Mouse (Mus musculus) heart, embryonic 14.5 days (tissue): Measurements from ENCODE around the gene Hfe. TPM values are rescaled to one million over a fixed set of nuclear protein-coding genes. Genes with fewer than 3 reads are reported as not detected.

ENCODE experiments used
- ATAC-seq: fragments of 200-750 bp; cut with Nextera tagmentation; 2 replicates; pipeline ENCODE4 v1.8.0; 2017; ENCODE audit warnings: low read depth, moderate TSS enrichment; ENCODE audit not compliant: insufficient number of reproducible peaks, insufficient read depth, low FRiP score
- H3K27ac ChIP-seq, 2 experiments: fragments of 200-500 bp in 1 of 2; fragments of 300-500 bp in 1 of 2; sonication (generic) in 1 of 2; replicated peaks in 1 of 2; 2 replicates each; pipeline ENCODE4 v1.5.1; 2012 to 2014; ENCODE audit warnings: low read depth in 2 of 2, low read length in 2 of 2, control low read depth in 1 of 2, mild to moderate bottlenecking in 1 of 2, mixed read lengths in 1 of 2; ENCODE audit not compliant: control insufficient read depth in 1 of 2, insufficient read depth in 1 of 2
- H3K27me3 ChIP-seq: fragments of 300-500 bp; sonication (generic); 2 replicates; pipeline ENCODE4 v1.6.1; 2014; ENCODE audit warnings: mild to moderate bottlenecking, low read length, control low read depth; ENCODE audit not compliant: control insufficient read depth, insufficient read depth
- H3K36me3 ChIP-seq: fragments of 300-500 bp; sonication (generic); 2 replicates; pipeline ENCODE4 v1.6.1; 2014; ENCODE audit warnings: mild to moderate bottlenecking, control low read depth, low read length, mixed read lengths; ENCODE audit not compliant: control insufficient read depth, insufficient read depth
- H3K4me1 ChIP-seq, 2 experiments: fragments of 200-500 bp in 1 of 2; fragments of 300-500 bp in 1 of 2; sonication (generic) in 1 of 2; 2 replicates each; pipeline ENCODE4 v1.6.1; 2012 to 2014; ENCODE audit warnings: low read length in 2 of 2, control low read depth in 1 of 2, mixed read lengths in 1 of 2; ENCODE audit not compliant: control insufficient read depth in 2 of 2, insufficient read depth in 2 of 2
- H3K4me2 ChIP-seq: fragments of 300-500 bp; sonication (generic); 2 replicates; pipeline ENCODE4 v1.6.1; 2014; ENCODE audit warnings: mild to moderate bottlenecking, low read length
- H3K4me3 ChIP-seq, 2 experiments: fragments of 200-500 bp in 1 of 2; fragments of 300-500 bp in 1 of 2; sonication (generic) in 1 of 2; 2 replicates each; pipeline ENCODE4 v1.5.1; 2012 to 2014; ENCODE audit warnings: low read length in 2 of 2, mild to moderate bottlenecking in 2 of 2, control low read depth in 1 of 2, low read depth in 1 of 2, moderate library complexity in 1 of 2; ENCODE audit not compliant: control insufficient read depth in 1 of 2, insufficient read depth in 1 of 2
- H3K9ac ChIP-seq: fragments of 300-500 bp; sonication (generic); 2 replicates; pipeline ENCODE4 v1.6.1; 2014; ENCODE audit warnings: mild to moderate bottlenecking, low read length
- H3K9me3 ChIP-seq: fragments of 300-500 bp; sonication (generic); 2 replicates; pipeline ENCODE4 v1.6.1; 2016; ENCODE audit warnings: low read length, control low read depth; ENCODE audit not compliant: control insufficient read depth
- WGBS: fragments of 180-500 bp; shearing (Covaris S2); extraction: QIAGEN DNeasy Blood & Tissue Kit; methylation state at CpG from one replicate; pipeline ENCODE4 v1.1.7; 2014; 5-methylcytosine and 5-hydroxymethylcytosine counted together
- polyA plus RNA-seq: library from polyadenylated mRNA; unstranded; fragments of >200 nt; fragmentation: Nextera tagmentation; extraction: Ambion mirVana; gene quantifications from 2 replicates; pipeline ENCODE4 v1.2.1, GENCODE M21; 2014

The Hfe gene
- 13.0 and 15.1 TPM in 2 replicates for polyA plus RNA-seq

DNA sequence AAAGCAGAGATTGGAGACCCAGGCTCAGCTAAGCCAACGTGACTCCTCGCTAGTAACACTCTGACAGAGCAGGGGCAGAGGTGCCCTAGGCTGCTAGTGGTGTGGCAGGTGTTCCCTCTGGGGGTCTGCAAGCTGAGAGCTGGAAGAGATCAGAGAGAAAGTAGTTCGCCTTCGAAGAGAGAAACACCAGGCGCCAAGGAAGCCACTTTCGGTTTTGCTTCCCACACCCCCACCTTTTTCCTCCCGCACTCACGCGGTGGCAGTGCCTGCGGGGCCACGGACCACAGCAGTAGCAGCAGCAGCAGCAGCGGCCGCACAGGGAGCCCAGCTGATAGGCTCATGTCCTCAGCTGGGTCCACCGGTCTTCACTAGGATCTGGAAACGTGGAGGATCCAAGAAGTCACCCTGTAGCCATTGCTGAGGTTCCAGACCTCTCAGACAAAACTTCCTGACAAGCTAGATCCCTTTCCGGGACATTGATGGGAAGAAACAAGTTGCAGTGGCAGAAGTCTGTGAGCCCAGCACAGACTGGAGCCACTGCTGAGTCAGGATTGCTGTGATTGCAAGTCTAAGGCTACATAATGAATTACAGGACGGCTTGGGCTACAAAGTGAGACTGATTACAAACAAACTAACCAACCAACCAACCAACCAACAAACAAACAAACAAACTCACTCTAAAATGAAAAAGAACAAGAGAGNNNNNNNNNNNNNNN lies at the start of gene Hfe:
Gene Hfe, minus strand, starts transcription at position 481 of the 716 bp plus-strand sequence.
- Histone ChIP-seq H3K9me3 (no peaks in the 10 kb centered on the region), H3K4me1 (peaks cover 7 to 15% of the 10 kb centered on the region in 2 experiments), H3K9ac (peak within 1 kb of the TSS; percentile 80), H3K4me2 (peak within 1 kb of the TSS; percentile 79), H3K36me3 (no peaks in the 10 kb centered on the region), H3K27me3 (no peaks in the 10 kb centered on the region), H3K4me3 (peak within 1 kb of the TSS; percentile 53 to 60), H3K27ac (peak within 1 kb of the TSS; percentile 31 to 39)
- WGBS = 3% methylated on average over 17 of the region's 17 CpGs
- 0 out of 2 replicates have a peak, but pooled peaks have one; percentile 35 for ATAC-seq

DNA sequence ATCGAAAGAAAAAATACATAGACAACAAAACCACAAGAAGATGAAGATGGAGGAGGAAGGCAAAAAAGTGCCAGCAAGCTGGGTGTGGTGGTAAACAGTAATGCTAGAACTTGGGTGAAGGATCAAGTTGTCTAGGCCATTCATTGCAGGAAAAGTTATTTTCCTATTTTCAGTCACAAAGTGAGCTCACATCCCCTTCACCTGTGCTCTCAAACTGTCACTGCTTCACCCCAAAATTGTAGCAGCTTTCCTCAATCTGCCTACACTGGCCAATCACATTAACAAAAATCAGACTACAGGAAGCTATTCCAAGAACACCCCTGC lies 49.2 kb upstream of the Hfe start:
- H3K36me3 ChIP-seq = no peaks in the 10 kb centered on the region
- H3K4me1 ChIP-seq = peaks cover 8 to 26% of the 10 kb centered on the region in 2 experiments
- H3K4me3 ChIP-seq = 0 out of 4 replicates have a peak overlapping the region, but pooled peaks of 1 of the 2 experiments have one; percentile 43
- H3K9me3 ChIP-seq = no peaks in the 10 kb centered on the region
- no peaks in the 10 kb centered on the region for H3K27me3 ChIP-seq
- peak overlapping the region; percentile 90 for H3K4me2 ChIP-seq
- H3K9ac ChIP-seq = peak overlapping the region; percentile 70; the same call in 1 of the 2 replicates
- ATAC-seq = no peak
- peak overlapping the region; percentile 80 to 95; a peak in 3 of 4 replicates for H3K27ac ChIP-seq
- 79% methylated on average over 1 of the region's 1 CpGs for WGBS

DNA sequence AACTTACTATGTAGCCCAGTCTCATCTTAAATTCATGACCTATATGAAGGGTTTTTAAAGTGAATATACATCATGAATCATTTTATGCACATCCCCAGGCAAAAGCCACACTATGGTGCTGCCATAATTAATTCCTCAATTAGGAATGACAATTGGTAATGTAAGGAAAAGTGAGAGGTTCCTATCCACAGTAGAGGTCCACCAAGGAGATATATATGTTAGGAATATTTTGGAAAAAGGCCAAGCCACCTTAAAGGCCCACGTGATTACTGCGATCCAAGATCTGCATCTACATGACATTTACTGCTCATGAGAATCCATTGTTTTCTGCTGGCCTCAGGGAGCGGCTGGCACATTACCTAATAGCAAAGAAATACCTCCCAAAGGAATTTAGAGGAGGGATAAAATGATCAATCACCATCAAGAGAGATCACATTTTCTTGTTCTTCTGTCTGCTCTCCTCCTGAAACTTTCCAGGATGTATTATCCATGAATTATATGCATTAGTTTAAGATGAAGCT lies 48.7 kb upstream of the Hfe start:
- H3K9me3 ChIP-seq = no peaks in the 10 kb centered on the region

DNA sequence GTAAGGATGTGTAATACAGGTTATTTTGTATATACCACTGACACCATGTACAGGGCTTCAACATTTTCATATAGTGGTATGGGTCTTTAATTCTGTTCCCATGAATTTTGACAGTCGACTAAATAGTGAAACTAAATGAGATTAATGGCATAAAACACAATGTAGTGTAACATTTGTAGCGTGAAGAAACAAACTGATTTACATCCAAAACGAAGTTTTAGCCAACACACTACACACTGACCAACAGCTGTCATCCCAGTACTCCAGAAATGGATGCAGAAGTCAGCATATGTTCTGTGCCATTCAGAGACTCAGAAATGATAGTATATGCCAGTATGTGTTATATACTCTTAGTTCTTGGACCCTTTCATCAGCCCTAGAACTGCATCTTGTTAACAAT lies 47.3 kb upstream of the Hfe start:
- H3K27ac ChIP-seq = no peak overlapping the region

More for the DNA sequence above, 48.7 kb upstream of the Hfe start:
- Histone ChIP-seq H3K4me2 (no peak overlapping the region), H3K4me3 (no peak overlapping the region), H3K27ac (no peak overlapping the region), H3K4me1 (peaks cover 6 to 21% of the 10 kb centered on the region in 2 experiments), H3K27me3 (no peaks in the 10 kb centered on the region), H3K9ac (no peak overlapping the region), H3K36me3 (no peaks in the 10 kb centered on the region)
- WGBS = 80% methylated on average over 3 of the region's 3 CpGs
- ATAC-seq = no peak

DNA sequence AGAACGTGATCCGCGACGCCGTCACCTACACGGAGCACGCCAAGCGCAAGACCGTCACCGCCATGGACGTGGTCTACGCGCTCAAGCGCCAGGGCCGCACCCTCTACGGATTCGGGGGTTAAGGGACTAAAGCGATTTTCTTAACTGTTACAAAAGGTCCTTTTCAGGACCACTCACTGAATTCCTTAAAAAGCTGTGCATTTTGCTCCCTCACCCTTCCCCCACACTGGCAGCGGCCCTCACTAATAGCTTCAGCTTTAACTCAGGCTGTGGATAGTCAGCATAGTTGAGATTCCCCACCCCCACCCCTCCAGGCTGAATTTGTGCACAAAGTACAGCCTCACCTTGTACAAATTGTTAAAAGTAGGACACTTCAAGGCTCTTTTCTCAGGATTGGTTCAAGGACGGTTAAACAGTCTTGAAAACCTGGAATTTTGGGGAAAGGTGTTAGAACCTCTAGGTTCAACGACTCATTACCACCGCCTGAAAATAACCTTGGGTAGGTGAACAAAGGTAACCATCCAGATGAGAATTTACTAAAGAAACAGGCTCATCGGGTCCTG lies 46.6 kb upstream of the Hfe start:
- Histone ChIP-seq H3K4me1 (peaks cover 0 to 14% of the 10 kb centered on the region in 2 experiments; a peak in 2 of 4 replicates), H3K4me3 (peak overlapping the region; percentile 22 to 50), H3K27ac (peak overlapping the region; percentile 61 to 86), H3K36me3 (no peaks in the 10 kb centered on the region), H3K4me2 (peak overlapping the region; percentile 60), H3K27me3 (no peaks in the 10 kb centered on the region), H3K9me3 (no peaks in the 10 kb centered on the region), H3K9ac (peak overlapping the region; percentile 67)
- WGBS = 3% methylated on average over 16 of the region's 23 CpGs
- no peak for ATAC-seq

More for the DNA sequence above, 47.3 kb upstream of the Hfe start:
- Histone ChIP-seq H3K9ac (no peak overlapping the region), H3K36me3 (no peaks in the 10 kb centered on the region), H3K4me1 (peaks cover 0 to 14% of the 10 kb centered on the region in 2 experiments; a peak in 3 of 4 replicates), H3K4me3 (no peak overlapping the region), H3K27me3 (no peaks in the 10 kb centered on the region), H3K9me3 (no peaks in the 10 kb centered on the region), H3K4me2 (peak overlapping the region; percentile 60)
- WGBS = 54% methylated on average over 3 of the region's 3 CpGs
- ATAC-seq = no peak

DNA sequence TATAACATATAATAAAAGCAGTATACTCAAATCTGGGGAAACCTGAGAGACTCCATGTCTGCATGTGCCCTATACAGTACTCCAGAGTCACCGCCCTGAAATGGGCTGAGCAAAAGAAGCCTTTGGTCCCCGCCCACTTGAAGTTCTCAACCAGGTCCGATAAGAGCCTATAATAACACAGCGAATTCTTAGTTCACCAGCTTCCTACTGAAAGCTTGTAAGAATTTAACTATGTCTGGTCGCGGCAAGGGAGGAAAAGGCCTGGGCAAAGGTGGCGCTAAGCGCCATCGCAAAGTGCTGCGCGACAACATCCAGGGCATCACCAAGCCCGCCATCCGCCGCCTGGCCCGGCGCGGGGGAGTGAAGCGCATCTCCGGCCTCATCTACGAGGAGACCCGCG lies 46.1 kb upstream of the Hfe start, which contains the start of gene Hist1h4b:
Gene Hist1h4b, plus strand, starts transcription at position 224 of the 400 bp plus-strand sequence.
- Histone ChIP-seq H3K9me3 (no peaks in the 10 kb centered on the region), H3K4me2 (peak within 1 kb of the TSS; percentile 60), H3K36me3 (no peaks in the 10 kb centered on the region), H3K27me3 (no peaks in the 10 kb centered on the region), H3K27ac (peak within 1 kb of the TSS; percentile 61 to 86), H3K4me3 (peak within 1 kb of the TSS; percentile 22 to 50), H3K4me1 (peaks cover 0 to 14% of the 10 kb centered on the region in 2 experiments; a peak in 2 of 4 replicates), H3K9ac (peak within 1 kb of the TSS; percentile 67)
- WGBS = 0% methylated on average over 17 of the region's 22 CpGs
- peak; percentile 75 for ATAC-seq

DNA sequence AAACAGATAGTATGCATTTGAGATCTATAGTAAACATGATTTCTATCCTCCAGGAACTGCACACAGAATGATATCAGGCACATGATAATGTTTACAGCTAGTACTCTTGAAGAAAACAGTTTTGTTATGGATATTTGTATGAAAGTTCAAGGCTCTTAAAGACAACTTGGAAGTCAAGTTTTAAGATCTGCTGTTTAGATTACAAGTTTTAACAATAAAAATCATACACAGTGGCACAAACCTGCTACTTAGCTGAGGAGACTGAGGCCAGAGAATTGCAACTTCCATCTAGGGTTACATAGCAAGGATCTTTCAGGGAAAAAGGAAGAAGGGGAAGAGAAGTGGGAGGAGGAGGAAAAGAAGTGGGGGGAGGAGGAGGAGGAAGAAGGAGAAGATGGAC lies 44.3 kb upstream of the Hfe start:
- no peaks in the 10 kb centered on the region for H3K36me3 ChIP-seq
- H3K27ac ChIP-seq = no peak overlapping the region
- peaks cover 0 to 10% of the 10 kb centered on the region in 2 experiments; a peak in 2 of 4 replicates for H3K4me1 ChIP-seq
- H3K4me2 ChIP-seq = no peak overlapping the region
- H3K9ac ChIP-seq = no peak overlapping the region
- no peak overlapping the region for H3K4me3 ChIP-seq
- no peaks in the 10 kb centered on the region for H3K27me3 ChIP-seq
- no peaks in the 10 kb centered on the region for H3K9me3 ChIP-seq
- ATAC-seq = no peak
